Mouse (Mus musculus): ENCODE data around the gene Itpr1. TPM values are rescaled to one million over a fixed set of nuclear protein-coding genes. Genes with fewer than 3 reads are reported as not detected.

The Itpr1 gene
- total RNA-seq, 2 experiments from 2014 or later: 39.1 to 46.2 TPM

DNA sequence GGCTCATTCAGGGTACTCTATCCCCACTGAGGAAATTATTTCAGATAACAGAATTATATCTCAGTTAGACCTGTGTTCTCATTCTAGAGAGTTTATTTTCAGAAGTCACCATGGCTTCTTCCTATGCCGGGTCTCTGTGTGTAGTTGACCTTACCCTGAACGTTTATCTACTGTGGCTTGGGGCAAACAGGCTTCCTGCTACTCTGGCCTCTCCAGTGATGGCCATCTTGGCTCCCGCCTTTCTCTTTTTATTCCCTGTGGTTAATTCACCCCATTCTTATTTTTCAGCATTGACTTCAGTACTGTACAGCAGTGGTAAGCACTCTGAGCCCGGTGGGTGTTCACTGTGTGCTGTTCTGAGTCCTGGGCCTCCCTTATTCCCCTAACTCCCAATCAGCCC, 25.1 kb downstream of the Itpr1 start:
- intact Hi-C loops (cut with DNase I): no loop called here
- DNase-seq: no peak

DNA sequence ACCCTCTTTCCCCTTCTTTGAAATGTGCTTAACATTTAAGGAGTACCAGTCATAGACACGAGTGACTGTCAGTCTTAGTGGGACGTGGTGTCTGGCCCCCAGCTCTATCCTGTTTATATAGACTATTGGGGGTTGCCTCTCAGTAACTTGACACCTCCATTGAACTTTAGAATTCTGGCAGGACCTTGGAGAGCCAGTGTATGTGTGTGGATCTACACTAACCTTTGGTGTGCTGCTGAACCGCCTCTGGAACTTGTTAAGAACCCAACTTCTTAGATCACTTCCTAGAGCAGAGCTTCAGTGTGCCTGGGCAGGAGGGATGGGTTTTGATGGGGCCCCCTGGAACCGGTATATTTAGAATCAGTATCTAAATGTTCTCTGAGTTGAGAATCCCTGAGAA, 26.2 kb downstream of the Itpr1 start:
- intact Hi-C loops (cut with DNase I): no loop called here
- no peak for DNase-seq

GRCm38 (mm10) chr6:108240004-108240403, 27.1 kb downstream of the Itpr1 start:
- intact Hi-C loops (cut with DNase I): no loop called here
- no peak for DNase-seq

DNA sequence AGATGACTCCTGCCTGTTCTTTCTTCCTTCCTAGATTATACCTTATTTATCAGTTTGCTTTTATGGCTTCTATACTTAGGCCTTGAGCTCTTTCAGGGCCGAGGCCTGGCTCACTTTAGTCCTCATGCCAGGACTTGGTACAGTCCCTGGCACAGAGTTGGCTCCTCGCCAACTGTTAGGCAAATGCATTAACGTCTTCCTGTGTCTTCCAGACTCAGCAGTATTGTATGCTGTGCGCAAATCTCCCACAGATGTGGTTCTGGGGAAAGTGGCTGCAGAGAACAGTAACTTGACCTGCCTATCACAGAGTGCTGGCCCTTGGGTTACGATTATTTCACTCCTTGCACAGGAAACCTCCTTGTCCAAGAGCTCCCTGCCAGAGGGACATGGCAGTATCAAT, 27.9 kb downstream of the Itpr1 start:
- intact Hi-C loops (cut with DNase I): no loop called here
- no peak for DNase-seq

DNA sequence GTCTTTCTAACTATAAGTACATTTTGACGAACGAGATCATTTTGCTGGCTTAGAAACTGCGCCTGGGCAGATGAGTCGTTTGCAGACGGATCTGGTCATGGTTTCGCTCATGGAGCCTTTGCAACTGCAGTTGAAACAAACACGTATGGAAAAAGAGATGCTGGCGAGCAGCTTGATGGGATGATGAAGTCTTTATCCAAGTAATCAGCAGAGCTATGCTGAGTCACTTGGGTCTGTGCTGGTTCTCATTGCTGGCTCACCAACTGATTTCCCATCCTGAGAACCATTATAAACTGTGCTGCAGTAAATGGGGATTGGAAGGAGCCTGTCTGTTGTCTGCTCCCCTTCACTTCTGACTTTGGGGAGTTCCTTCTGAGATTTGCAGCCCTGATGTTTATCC, 31.7 kb downstream of the Itpr1 start:
- DNase-seq: no peak
- intact Hi-C loops (cut with DNase I): no loop called here

GRCm38 (mm10) chr6:108246369-108247085, 33.6 kb downstream of the Itpr1 start:
- intact Hi-C loops (cut with DNase I): no loop called here
- no peak for DNase-seq

DNA sequence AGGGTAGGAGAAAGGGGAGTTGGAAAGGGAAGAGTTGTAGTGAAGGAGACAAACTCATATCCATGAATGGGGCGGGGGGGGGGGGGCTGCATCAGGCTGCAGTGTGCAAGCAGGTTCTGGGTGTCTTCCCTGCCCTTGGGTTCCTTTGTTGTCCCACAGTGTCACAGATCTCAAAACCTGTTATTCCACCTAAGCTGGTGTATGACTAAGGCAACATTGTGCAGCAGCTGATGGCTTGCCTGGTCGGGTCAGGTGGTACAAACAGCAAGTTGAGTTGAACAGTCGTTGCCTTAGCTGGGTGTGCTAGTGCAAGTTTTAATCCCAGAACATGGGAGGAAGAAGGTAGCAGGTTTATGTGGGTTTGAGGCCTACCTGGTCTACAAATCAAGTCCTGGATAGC, 34.3 kb downstream of the Itpr1 start:
- no peak for DNase-seq
- intact Hi-C loops (cut with DNase I): no loop called here

DNA sequence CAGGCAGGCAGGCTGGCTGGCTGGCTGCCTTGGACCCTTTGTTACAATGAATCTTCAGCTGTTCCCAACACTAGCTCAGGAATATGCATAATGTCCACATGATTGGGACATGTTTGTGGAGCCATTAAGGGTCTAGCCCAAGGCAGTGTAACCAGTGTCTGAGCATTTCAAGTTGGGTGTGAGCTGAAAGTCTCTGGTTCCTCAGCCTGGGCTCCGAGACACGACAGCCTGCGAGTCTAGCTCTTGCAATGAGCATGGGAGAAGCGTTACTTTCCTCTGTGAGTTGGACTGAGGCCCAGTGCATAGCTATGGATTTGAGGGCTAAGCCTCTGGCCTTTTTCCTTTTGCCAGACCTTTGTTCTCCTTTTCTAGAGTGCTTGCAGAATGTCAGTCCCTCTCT, 35.6 kb downstream of the Itpr1 start:
- intact Hi-C loops (cut with DNase I): no loop called here
- no peak for DNase-seq

DNA sequence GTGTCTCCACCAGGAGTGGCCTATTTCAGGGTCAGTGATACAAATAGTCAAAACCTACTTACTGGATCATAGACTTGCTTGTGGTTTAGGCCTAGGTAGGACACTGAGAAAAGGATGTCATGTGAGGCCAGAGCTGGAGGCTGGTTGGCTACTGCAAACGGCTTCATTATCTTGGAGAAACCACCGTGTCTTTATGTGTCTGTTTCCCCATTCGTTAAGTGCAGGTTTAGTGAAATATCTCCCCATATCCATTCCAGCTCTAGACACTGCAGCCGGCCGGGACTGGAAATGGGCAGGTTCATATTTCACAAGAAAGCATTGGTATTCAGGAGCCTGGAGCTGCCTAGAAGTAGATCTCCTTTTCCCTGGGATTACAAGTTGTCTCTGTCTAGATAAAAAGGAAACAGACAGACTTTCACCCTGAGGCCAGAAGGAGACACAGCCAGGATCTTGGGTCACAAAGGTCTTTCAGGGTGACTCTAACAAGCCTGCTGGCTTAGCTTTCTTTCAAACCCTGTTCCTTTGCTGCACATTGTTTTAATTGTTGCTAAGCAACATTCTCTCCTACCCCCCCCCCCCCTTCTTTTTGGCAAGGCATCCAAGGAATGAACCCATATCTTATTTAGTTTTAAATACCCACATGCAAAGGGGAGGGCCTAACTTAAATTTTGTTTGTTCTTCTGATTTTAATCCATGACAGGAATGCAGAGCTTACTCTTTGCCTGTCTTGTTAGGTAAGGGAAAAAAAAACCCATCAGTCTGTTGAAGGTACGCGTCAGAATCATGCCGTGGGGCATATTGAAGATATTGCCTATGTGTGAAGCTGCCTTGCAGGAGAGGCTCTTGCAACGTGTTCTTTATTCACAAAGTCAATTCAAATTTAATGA, 36.4 kb downstream of the Itpr1 start:
- intact Hi-C loops (cut with DNase I): no loop called here
- DNase-seq: no peak

GRCm38 (mm10) chr6:108249918-108250225, 37.0 kb downstream of the Itpr1 start:
- intact Hi-C loops (cut with DNase I): loop anchor here (2.0 kb wide), 1 partner anchor 17 kb away; no protein-coding TSS in a partner anchor
- no peak for DNase-seq

GRCm38 (mm10) chr6:108250416-108250815, 37.5 kb downstream of the Itpr1 start:
- intact Hi-C loops (cut with DNase I): loop anchor here (2.0 kb wide), 1 partner anchor 18 kb away; no protein-coding TSS in a partner anchor
- no peak for DNase-seq

DNA sequence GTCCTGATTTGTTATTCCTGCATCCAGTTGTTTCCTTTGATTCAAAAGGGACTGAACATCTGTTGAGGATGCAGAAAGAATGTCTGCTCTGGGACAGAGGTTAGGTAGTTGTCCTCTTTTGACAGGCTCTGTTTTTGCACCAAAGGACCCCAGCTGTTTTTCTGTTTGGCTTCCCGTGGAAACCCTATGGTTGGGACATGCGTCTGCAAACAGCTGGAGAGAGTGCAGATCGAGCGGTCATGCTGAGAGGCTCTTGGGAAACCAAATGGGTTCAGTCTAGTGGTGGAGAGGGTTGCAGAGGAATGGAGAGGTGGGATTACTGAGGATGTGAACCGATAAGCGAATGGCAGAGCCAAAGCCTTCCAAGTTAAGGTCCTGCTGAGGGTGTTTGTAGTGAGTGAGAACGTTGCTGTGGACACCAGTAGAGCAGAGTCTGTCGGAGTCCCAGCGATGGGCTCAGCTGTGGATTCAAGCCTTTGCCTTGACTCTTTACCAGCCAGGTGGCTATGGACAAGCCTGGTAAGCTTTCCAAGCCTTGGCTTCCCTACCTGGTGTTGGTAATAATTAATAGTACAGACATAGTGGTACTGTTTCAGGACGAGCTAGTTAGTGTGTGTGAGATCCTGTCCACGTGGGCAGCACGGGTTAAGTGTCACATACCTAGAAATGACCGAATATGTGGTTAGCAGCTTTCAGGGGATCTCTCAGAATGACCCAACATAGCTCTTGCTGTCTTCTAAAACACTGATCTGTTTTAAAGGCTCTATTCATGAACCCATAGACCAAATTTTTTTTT, 39.9 kb downstream of the Itpr1 start:
- no peak for DNase-seq

GRCm38 (mm10) chr6:108254132-108255064, 41.5 kb downstream of the Itpr1 start:
- DNase-seq: no peak
- intact Hi-C loops (cut with DNase I): loop anchor here (2.0 kb wide), 1 partner anchor 40 kb away; no protein-coding TSS in a partner anchor

More for the DNA sequence above, 39.9 kb downstream of the Itpr1 start:
- intact Hi-C loops (cut with DNase I): no loop called here

GRCm38 (mm10) chr6:108255880-108256279, 43.0 kb downstream of the Itpr1 start:
- DNase-seq: no peak
- intact Hi-C loops (cut with DNase I): loop anchor here (2.0 kb wide), 1 partner anchor 41 kb away; no protein-coding TSS in a partner anchor

GRCm38 (mm10) chr6:108257225-108257624, 44.3 kb downstream of the Itpr1 start:
- intact Hi-C loops (cut with DNase I): no loop called here
- DNase-seq: no peak

GRCm38 (mm10) chr6:108258631-108259030, 45.7 kb downstream of the Itpr1 start:
- intact Hi-C loops (cut with DNase I): no loop called here

DNA sequence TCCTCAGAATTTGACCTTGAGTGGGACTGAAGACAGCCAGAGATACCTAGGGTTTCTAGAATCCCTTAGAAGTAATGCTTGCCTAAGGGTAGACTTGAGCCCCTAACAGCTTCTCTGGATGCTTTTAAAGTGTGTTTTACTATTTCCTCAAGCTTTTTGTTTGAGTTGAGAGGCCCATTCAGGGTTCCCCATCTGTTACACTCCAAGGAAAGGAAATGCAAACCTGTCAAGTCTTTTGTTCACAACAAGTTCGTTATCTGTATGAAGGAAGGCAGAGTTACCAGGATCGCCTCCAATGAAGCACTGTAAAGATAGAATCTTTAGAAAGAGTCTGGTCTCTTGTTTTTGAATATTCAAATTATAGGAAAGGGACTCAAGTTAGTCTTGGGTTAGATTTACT, 46.8 kb downstream of the Itpr1 start:
- intact Hi-C loops (cut with DNase I): no loop called here

More at GRCm38 (mm10) chr6:108258631-108259030, 45.7 kb downstream of the Itpr1 start:
- no peak for DNase-seq

DNA sequence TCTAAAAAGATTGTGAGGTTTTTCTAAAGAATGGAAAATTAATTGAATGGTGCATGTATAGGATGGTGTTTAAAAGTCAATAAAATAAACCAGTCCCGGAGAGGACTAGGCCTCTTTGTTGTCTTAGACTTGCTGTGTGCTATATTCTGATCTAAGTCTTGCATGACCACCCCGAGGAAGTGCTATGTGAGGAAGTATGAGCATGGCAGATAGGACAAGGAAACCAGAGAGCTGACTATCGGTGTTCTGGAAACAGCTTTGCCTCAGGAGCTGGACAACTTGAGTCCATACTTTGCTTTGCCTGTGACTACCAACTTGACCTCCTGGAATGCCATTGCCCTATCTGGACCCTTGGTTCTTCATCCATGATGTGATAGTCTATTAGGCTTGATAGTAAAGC, 48.6 kb downstream of the Itpr1 start:
- intact Hi-C loops (cut with DNase I): no loop called here

More for the DNA sequence above, 46.8 kb downstream of the Itpr1 start:
- DNase-seq: no peak

GRCm38 (mm10) chr6:108264164-108264563, 51.3 kb downstream of the Itpr1 start:
- DNase-seq: no peak
- intact Hi-C loops (cut with DNase I): no loop called here

More for the DNA sequence above, 48.6 kb downstream of the Itpr1 start:
- DNase-seq: no peak

DNA sequence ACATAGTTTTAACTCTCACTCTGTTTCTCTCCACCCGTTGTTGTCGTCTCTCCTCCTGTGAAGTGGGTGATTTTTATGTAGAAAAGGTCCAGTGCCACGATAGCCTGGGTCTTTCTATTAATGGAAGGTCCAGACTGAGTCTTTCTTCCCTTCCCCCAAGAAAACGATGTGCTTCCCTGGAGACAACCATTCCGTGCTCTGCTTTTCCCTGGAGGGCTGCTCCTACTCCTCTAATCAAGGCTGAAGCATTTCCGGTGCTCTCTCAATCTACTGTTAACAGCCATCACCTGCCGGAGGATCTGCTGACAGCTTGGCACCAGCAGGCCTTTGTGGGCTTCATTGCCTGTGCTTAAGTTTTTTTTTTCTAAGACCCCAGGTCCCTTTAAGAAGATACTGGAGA, 60.6 kb downstream of the Itpr1 start:
- intact Hi-C loops (cut with DNase I): no loop called here
- DNase-seq: no peak

Data from heart, postnatal 36 days (tissue).